Mouse (Mus musculus) erythroblast, embryonic 14.5 days (primary cell): ENCODE data around the gene Tgm5.

ENCODE experiments used
- GATA1 ChIP-seq: IDR thresholded peaks from 2 replicates; pipeline ENCODE4 v1.6.1; 2012; ENCODE audit warnings: low read length, inconsistent platforms, mixed read lengths
- TAL1 ChIP-seq: IDR thresholded peaks from 3 replicates; pipeline ENCODE4 v1.6.1; 2012; ENCODE audit warnings: low read length, inconsistent platforms, mixed read lengths

GRCm38 (mm10) chr2:121105940-121106339 is 20.3 kb upstream of the Tgm5 start:
- TF ChIP-seq GATA1: no peak
- TF ChIP-seq TAL1: no peak
